Mouse (Mus musculus) limb, embryonic 10.5 days (tissue): ENCODE measurements around the gene Tnfsf13b. TPM values are rescaled to one million over a fixed set of nuclear protein-coding genes. Genes with fewer than 3 reads are reported as not detected.

Source experiments
- DNase-seq: peaks from one replicate; pipeline ENCODE4 v3.0.0-alpha.2; 2017; ENCODE audit warnings: low spot score
- H3K27ac ChIP-seq: fragments of 300-500 bp; sonication (generic); 2 replicates; pipeline ENCODE4 v1.5.1; 2016; ENCODE audit warnings: mild to moderate bottlenecking
- H3K27me3 ChIP-seq: fragments of 300-500 bp; sonication (generic); 2 replicates; pipeline ENCODE4 v1.6.1; 2016; ENCODE audit warnings: low read depth, mild to moderate bottlenecking; ENCODE audit not compliant: poor library complexity, severe bottlenecking
- H3K36me3 ChIP-seq: fragments of 300-500 bp; sonication (generic); 2 replicates; pipeline ENCODE4 v1.6.1; 2016; ENCODE audit warnings: mild to moderate bottlenecking, moderate library complexity
- H3K4me1 ChIP-seq: fragments of 300-500 bp; sonication (generic); 2 replicates; pipeline ENCODE4 v1.6.1; 2016
- H3K4me3 ChIP-seq: fragments of 300-500 bp; sonication (generic); 2 replicates; pipeline ENCODE4 v1.5.1; 2016; ENCODE audit warnings: mild to moderate bottlenecking, moderate library complexity
- H3K9me3 ChIP-seq: fragments of 300-500 bp; sonication (generic); replicated peaks from 2 replicates; pipeline ENCODE4 v1.6.1; 2016; ENCODE audit warnings: mild to moderate bottlenecking
- WGBS: fragments of 180-500 bp; shearing (Covaris S2); methylation state at CpG from one replicate; pipeline ENCODE4 v1.1.7; 2016; 5-methylcytosine and 5-hydroxymethylcytosine counted together
- polyA plus RNA-seq: library from polyadenylated mRNA; unstranded; fragments of >200 nt; fragmentation: Nextera tagmentation; extraction: Ambion mirVana; gene quantifications from 2 replicates; pipeline ENCODE4 v1.2.1, GENCODE M21; 2016

The Tnfsf13b gene
- polyA plus RNA-seq, result not detected in 2 replicates

DNA sequence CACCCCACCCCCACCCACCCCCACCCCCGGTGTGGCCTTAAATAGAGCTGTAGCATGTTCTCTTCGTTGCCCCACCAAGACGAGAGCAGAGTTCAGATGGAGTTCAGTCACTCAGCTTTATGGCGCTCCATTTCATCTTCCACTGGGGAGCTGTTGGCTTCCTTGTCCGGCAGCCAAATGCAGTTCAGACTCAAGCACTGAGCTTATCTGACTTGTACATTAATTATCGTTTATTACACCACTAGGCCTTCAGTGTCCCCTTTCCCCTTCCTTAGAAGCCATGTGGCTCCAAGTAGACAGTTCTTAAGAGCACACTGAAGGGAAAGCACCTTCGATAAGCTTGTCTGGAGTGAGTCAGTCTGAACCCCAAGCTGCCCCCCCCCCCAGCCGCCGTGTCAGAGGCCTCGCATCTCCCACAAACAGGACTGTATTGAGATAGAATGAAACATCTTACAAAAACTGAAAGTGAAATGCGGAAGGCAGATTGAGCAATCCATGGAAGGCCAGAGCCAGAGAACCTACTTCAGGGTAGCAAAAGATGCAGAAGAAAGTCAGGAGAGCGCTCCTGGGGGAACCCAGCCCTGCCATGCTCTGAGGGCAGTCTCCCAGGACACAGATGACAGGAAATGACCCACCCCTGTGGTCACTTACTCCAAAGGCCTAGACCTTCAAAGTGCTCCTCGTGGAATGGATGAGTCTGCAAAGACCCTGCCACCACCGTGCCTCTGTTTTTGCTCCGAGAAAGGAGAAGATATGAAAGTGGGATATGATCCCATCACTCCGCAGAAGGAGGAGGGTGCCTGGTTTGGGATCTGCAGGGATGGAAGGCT lies at the start of gene Tnfsf13b:
Gene Tnfsf13b (plus strand): TSS at position 312 of the 830 bp plus-strand sequence.
- Histone ChIP-seq H3K27me3 (peaks cover 13% of the 10 kb centered on the region), H3K36me3 (no peaks in the 10 kb centered on the region), H3K27ac (no peak within 1 kb of the TSS), H3K9me3 (no peaks in the 10 kb centered on the region), H3K4me1 (peaks cover 11% of the 10 kb centered on the region), H3K4me3 (peak within 1 kb of the TSS; percentile 57)
- WGBS, result 68% methylated on average over 16 of the region's 16 CpGs
- DNase-seq, result no peak

GRCm38 (mm10) chr8:9958338-9958737 lies 47.9 kb upstream of the Tnfsf13b start:
- Histone ChIP-seq H3K4me1 (0 out of 2 replicates have a peak, but pooled peaks cover 2% of the 10 kb centered on the region), H3K4me3 (no peak overlapping the region), H3K27ac (no peak overlapping the region), H3K9me3 (no peaks in the 10 kb centered on the region), H3K36me3 (no peaks in the 10 kb centered on the region), H3K27me3 (no peaks in the 10 kb centered on the region)
- DNase-seq, result no peak
- 75% methylated on average over 4 of the region's 4 CpGs for WGBS

- H3K27ac ChIP-seq, result no peak overlapping the region
- DNase-seq, result no peak
- H3K27me3 ChIP-seq, result no peaks in the 10 kb centered on the region
- H3K4me3 ChIP-seq, result no peak overlapping the region
- no peaks in the 10 kb centered on the region for H3K9me3 ChIP-seq
- H3K4me1 ChIP-seq, result 0 out of 2 replicates have a peak, but pooled peaks cover 2% of the 10 kb centered on the region
- no peaks in the 10 kb centered on the region for H3K36me3 ChIP-seq
- WGBS, result 89% methylated on average over 2 of the region's 2 CpGs
These were observed 46.3 kb upstream of the Tnfsf13b start for GRCm38 (mm10) chr8:9959919-9960318.

GRCm38 (mm10) chr8:9971866-9972265 lies 34.4 kb upstream of the Tnfsf13b start:
- Histone ChIP-seq H3K27me3 (no peaks in the 10 kb centered on the region), H3K27ac (no peak overlapping the region), H3K4me1 (peaks cover 9% of the 10 kb centered on the region), H3K4me3 (no peak overlapping the region), H3K9me3 (no peaks in the 10 kb centered on the region), H3K36me3 (peaks cover 43% of the 10 kb centered on the region)
- WGBS, result 94% methylated on average over 9 of the region's 9 CpGs
- no peak for DNase-seq

DNA sequence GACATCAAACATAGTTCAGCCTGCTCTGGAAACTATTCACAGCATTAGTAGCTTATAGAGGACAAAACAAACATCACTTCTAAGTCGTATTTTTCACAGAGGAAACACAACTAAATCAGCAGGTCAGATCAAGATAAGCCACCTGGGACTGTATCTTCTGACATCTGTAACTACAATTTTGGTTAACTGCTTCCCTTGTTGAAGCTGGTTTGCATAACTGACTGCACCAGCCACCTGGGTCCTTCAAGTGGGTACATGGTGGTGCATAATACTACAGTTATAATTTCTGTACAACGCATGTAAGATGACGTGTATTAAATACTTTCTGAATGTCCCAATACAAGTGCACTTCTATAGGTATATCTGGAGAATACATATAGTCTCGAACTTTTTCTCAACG lies 31.0 kb upstream of the Tnfsf13b start:
- Histone ChIP-seq H3K27me3 (no peaks in the 10 kb centered on the region), H3K36me3 (peaks cover 29% of the 10 kb centered on the region), H3K27ac (no peak overlapping the region), H3K9me3 (no peaks in the 10 kb centered on the region), H3K4me1 (peaks cover 25% of the 10 kb centered on the region), H3K4me3 (peak overlapping the region; percentile 80)
- DNase-seq, result no peak
- WGBS, result 61% methylated on average over 5 of the region's 5 CpGs

- DNase-seq, result peak; percentile 100
- Histone ChIP-seq H3K9me3 (no peaks in the 10 kb centered on the region), H3K27me3 (no peaks in the 10 kb centered on the region), H3K36me3 (peaks cover 26% of the 10 kb centered on the region), H3K4me1 (peaks cover 25% of the 10 kb centered on the region), H3K27ac (peak overlapping the region; percentile 85), H3K4me3 (peak overlapping the region; percentile 80)
- WGBS, result under 1% methylated on average over 47 of the region's 47 CpGs
These were observed 30.2 kb upstream of the Tnfsf13b start for GRCm38 (mm10) chr8:9975898-9976611.

GRCm38 (mm10) chr8:9977016-9977415 lies 29.3 kb upstream of the Tnfsf13b start:
- Histone ChIP-seq H3K4me1 (peaks cover 25% of the 10 kb centered on the region), H3K27me3 (no peaks in the 10 kb centered on the region), H3K4me3 (peak overlapping the region; percentile 89), H3K9me3 (no peaks in the 10 kb centered on the region), H3K36me3 (peaks cover 16% of the 10 kb centered on the region), H3K27ac (peak overlapping the region; percentile 93)
- 43% methylated on average over 15 of the region's 15 CpGs for WGBS
- peak; percentile 30 for DNase-seq

- H3K27me3 ChIP-seq, result no peaks in the 10 kb centered on the region
- DNase-seq, result peak; percentile 98
- H3K27ac ChIP-seq, result peak within 1 kb of the TSS; percentile 93
- no peaks in the 10 kb centered on the region for H3K9me3 ChIP-seq
- H3K4me3 ChIP-seq, result peak within 1 kb of the TSS; percentile 89
- under 1% methylated on average over 68 of the region's 68 CpGs for WGBS
- peaks cover 12% of the 10 kb centered on the region for H3K36me3 ChIP-seq
- H3K4me1 ChIP-seq, result peaks cover 25% of the 10 kb centered on the region
These were observed 28.5 kb upstream of the Tnfsf13b start, which contains the start of the genes Lig4 and Abhd13 for GRCm38 (mm10) chr8:9977573-9978314. Gene Lig4, minus strand, starts transcription at chr8:9977686. Gene Abhd13, plus strand, starts transcription at chr8:9977707.

DNA sequence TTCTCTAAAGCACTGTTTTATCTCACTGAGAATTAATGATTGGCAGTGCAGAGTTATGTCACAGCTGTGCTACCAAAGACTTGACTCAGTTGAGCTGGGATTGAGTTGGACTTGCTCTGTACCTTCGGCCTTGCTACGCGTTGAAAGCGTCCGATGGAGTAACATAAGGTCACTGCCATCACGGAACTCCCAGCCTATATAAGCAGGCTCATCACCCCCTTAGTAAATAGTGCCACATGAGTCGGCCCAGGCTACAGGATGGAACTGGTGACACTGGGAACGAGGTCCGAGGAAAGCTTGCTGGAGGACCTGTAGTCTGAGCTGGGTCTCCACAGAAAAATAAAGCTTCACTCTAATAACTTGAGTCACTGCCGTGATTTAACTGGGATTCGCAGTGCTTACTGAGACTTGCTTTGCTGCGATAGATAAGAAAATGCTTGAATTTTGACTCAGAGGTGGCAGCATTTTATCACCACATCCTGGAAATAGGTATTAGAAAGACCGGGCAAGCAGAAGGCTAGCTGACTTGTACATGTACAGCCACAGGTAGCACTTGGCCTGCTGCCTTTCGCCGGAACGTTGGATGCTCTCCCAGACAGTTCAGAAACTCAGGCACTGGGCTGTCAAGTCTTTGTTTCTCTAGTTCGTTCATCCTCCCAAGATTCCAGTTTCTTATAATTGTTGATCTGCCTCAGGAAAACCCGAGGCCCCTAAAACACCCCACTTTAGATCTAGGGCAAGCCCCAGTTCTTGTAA lies 27.6 kb upstream of the Tnfsf13b start:
- Histone ChIP-seq H3K27ac (peak overlapping the region; percentile 93; the same call in 1 of the 2 replicates), H3K36me3 (peaks cover 12% of the 10 kb centered on the region), H3K27me3 (no peaks in the 10 kb centered on the region), H3K4me3 (peak overlapping the region; percentile 89), H3K4me1 (peaks cover 25% of the 10 kb centered on the region), H3K9me3 (no peaks in the 10 kb centered on the region)
- WGBS, result 60% methylated on average over 18 of the region's 18 CpGs
- DNase-seq, result no peak

GRCm38 (mm10) chr8:9979746-9980145 lies 26.5 kb upstream of the Tnfsf13b start:
- Histone ChIP-seq H3K4me3 (no peak overlapping the region), H3K9me3 (no peaks in the 10 kb centered on the region), H3K36me3 (peaks cover 17% of the 10 kb centered on the region), H3K27me3 (no peaks in the 10 kb centered on the region), H3K27ac (no peak overlapping the region), H3K4me1 (peaks cover 25% of the 10 kb centered on the region)
- DNase-seq, result no peak
- 68% methylated on average over 1 of the region's 1 CpGs for WGBS

DNA sequence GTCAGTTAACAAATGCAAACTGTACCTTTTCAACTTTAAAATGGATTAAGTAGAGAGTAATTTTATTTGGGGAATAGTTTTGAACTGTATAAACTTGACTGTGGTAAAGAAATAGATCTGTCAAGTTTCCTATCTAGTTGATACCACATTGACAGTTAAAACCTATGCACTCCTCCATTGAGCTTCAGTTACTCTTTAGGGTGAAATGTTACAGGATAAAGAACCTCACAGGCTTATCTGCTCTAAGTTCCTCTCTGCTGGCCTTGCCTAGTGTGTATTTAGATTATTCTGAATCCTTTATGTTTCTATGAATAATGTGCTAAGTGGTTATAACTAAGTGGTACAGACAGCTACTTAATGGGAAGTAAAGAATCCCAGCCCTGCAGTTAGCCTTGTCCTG lies 26.1 kb upstream of the Tnfsf13b start:
- no peaks in the 10 kb centered on the region for H3K27me3 ChIP-seq
- peaks cover 21% of the 10 kb centered on the region for H3K4me1 ChIP-seq
- H3K4me3 ChIP-seq, result no peak overlapping the region
- no peak for DNase-seq
- H3K27ac ChIP-seq, result no peak overlapping the region
- peaks cover 17% of the 10 kb centered on the region for H3K36me3 ChIP-seq
- H3K9me3 ChIP-seq, result no peaks in the 10 kb centered on the region

DNA sequence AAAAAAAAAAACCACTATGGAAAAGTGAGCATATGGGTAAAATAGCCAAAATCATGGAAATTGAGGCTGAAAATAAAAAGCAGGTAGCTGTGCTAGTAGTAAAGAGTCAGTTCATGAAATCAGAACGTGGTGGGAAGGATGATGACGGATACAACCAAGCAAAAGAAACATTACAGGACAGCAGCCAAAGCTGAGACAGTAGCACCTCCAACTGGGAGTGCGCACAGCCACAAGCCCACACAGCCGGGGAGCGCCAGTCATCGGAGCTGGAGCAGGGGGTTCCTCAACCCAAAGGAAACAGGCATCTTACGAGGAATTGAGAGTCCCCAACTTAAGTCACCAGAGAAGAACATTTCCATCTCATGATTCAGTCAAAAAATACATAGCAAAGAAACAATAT lies 2.2 kb upstream of the Tnfsf13b start:
- WGBS, result 82% methylated on average over 7 of the region's 7 CpGs
- Histone ChIP-seq H3K4me3 (no peak overlapping the region), H3K27ac (no peak overlapping the region), H3K27me3 (peaks cover 13% of the 10 kb centered on the region), H3K9me3 (no peaks in the 10 kb centered on the region), H3K4me1 (peaks cover 11% of the 10 kb centered on the region), H3K36me3 (no peaks in the 10 kb centered on the region)
- no peak for DNase-seq
